Mouse (Mus musculus): ENCODE measurements around the gene Rasgrp2.

DNA sequence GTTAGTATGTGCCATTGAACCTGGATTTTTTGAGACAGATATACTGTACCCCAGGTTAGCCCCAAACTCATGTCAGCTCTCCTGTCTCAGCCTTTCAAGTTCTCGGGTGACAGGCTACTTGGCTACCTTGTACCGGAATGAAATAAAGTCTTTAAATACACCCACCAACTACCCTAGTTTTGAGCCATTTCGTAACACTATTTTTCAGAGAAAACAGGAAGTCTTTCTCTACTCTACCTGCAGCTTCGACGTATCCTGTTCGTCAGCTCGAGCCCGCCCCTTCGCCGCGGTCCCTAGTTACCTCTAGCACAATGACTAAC lies 36.1 kb upstream of the Rasgrp2 start:
- TF ChIP-seq CTCF (IDR thresholded peaks at IDR 0.05 in 2 of 3, conservative IDR thresholded peaks at IDR 0.05 in 1 of 3; ENCODE audit: control insufficient read depth in 1 of 3, insufficient read depth in 1 of 3, low read depth in 2 of 3, low read length in 3 of 3, poor library complexity in 1 of 3, severe bottlenecking in 1 of 3) (no peak), ELF1 (IDR thresholded peaks at IDR 0.05; ENCODE audit: low read depth, low read length) (no peak), RCOR1 (IDR thresholded peaks at IDR 0.05; ENCODE audit: low read depth, low read length) (no peak), HCFC1 (IDR thresholded peaks at IDR 0.05; ENCODE audit: low read depth, low read length) (no peak), EP300 (IDR thresholded peaks at IDR 0.05; ENCODE audit: low read depth in 1 of 2, low read length in 2 of 2) (no peak), MAX (IDR thresholded peaks at IDR 0.05; ENCODE audit: low read length) (no peak; the same call in 1 of the 2 replicates), POLR2A (IDR thresholded peaks at IDR 0.05; ENCODE audit: control insufficient read depth in 1 of 2, insufficient read depth in 1 of 2, low read depth in 1 of 2, low read length in 2 of 2, poor library complexity in 1 of 2) (no peak; a peak in 1 of 4 replicates), E2F4 (IDR thresholded peaks at IDR 0.05; ENCODE audit: borderline replicate concordance, low read depth, low read length) (no peak), CHD1 (IDR thresholded peaks at IDR 0.05; ENCODE audit: low read depth, low read length) (no peak), ETS1 (IDR thresholded peaks at IDR 0.05; ENCODE audit: low read depth, low read length) (no peak), MAFK (IDR thresholded peaks at IDR 0.05; ENCODE audit: borderline replicate concordance, low read depth, low read length) (no peak), GATA1 (IDR thresholded peaks at IDR 0.05; ENCODE audit: low read depth, low read length) (no peak)
